Mouse (Mus musculus) CH12F3 (cell line): ENCODE measurements around the gene Mybpc2.

Experiments
- in situ Hi-C: fragments of 300-500 bp; cut with MboI; formaldehyde crosslinking; loops from 2 replicates; pipeline ENCODE4 v1.14.3; 2020; ENCODE audit warnings: low sequenced_read_pairs

The Mybpc2 gene

DNA sequence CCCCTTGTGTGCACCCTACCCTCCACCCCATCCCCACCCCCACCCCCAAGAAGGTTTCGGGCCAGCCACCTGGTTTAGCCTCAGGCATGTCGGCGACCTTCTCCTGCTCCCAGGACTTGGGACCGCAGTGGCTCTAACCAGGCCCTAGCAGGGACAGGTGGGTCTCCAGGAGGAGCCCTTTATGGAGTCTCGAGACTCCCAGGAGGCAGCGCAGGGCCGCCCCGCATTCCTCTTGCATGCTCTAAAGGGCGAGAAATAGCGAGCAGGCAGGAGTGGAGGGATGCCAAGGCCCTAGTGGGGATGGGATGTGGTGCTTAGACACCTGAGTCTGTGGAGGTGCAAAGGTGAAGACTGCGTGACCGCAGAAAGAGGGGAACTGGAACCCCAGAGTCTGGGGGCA, at the start of gene Mybpc2:
Gene Mybpc2 (minus strand): TSS at position 155 of the 400 bp plus-strand sequence.
- in situ Hi-C loops = loop anchor here (25.0 kb wide), 1 partner anchor 113 kb away; no protein-coding TSS in a partner anchor

DNA sequence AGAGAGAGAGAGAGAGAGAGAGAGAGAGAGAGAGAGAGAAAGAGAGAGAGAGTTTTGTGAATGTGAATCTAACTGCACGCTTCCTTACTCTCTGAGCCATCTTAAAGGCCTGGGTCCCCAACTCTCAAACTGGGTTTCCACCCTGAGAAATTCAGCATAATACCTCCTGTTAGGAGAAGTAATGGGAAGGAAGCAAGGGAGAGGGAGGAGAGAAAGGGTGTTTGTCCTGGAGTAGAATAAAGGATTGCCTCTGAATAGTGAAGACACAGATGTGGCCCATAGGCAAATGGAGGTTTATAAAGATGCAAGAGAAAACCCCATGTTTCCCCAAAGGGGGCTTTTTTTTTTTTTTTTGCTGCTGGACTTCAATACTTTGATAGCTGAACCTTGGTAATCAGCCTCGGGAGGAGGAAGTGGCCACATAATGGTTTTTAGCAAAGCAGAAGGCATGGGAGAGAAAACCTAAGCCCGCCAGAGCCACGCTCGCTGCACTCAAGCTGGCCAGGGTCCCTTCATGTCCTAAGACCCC, 48.6 kb upstream of the Mybpc2 start:
- in situ Hi-C loops = no loop called here

DNA sequence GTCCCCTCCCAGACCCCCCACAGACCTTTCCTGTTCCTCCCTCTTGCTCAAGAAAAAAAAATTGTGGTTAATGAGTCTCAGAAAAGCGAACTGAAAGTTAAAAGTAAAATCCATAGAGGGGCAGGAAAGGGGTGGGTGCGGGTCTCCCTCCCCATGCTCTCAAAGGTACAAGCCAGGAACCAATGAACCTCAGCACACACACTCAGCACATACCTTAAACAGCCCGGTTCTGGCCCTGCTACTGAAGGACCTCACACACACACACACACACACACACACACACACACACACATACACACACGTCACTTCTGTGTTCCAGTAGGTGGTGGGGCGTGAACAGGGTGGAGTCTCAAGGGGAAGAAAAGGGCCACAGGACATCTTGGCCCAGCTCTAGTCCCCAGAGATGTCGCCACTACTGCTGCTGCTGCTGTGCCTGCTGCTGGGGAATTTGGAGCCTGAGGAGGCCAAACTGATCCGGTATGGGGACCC, 47.8 kb upstream of the Mybpc2 start, which contains the start of gene Napsa:
Gene Napsa (plus strand): TSS at position 168 of the 489 bp plus-strand sequence.
- in situ Hi-C loops = no loop called here

DNA sequence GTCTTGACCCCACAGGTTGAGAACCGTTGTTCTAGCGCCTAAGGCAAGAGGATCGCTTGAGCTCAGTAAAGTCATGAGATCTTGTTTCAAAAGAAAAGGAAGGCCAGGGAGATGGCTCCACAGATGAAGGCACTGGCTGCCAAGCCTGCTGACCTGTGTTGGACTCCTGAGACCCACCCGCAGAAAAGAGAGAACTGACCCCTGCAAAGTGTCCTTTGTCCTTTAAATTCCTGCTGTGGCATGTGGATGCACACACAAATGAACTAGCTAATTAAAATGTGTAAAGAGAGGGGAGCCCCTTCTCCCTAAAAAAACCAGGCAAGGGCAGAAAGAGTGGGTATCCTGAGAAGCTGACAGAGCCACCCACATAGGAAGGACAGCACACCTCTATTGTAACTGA, 47.4 kb upstream of the Mybpc2 start:
- in situ Hi-C loops = no loop called here

DNA sequence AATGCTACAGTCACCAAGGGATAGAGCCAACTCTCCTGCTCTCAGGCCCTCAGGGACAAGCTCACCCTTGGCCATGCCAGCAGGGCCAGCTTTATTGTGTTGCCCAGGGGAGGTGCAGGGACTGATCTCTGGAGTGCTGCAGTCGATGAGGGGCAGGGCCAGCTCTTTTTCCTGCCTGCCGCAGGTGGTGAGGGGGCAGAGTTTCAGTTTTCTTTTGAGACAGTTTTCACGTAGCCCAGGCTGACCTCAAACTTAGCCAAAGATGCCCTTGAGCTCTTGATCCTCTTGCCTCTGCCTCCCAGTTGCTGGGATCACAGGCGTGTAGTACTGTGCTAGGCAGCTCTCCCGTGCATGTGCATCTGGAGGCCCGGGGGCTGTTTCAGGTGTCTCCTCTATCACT, 46.5 kb upstream of the Mybpc2 start:
- in situ Hi-C loops = no loop called here

DNA sequence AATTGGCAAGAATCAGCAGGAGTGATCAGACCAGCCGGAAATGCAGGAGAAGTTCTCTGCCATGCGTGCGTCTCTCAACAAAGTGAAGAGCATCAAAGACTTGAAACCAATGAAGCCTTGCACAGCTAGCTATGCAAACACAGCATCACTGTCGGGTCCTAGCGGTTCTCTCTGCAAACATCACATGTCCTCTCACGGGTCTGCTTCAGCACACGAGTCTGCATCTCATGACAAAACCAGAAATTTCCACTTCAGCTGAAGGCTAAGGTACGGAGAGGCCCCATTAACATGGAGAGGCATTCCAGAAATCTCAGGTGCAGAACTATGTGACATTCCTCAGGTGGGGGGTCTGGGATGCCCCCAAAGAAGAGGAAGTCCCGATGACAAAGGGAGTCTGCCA, 44.3 kb upstream of the Mybpc2 start:
- in situ Hi-C loops = no loop called here

DNA sequence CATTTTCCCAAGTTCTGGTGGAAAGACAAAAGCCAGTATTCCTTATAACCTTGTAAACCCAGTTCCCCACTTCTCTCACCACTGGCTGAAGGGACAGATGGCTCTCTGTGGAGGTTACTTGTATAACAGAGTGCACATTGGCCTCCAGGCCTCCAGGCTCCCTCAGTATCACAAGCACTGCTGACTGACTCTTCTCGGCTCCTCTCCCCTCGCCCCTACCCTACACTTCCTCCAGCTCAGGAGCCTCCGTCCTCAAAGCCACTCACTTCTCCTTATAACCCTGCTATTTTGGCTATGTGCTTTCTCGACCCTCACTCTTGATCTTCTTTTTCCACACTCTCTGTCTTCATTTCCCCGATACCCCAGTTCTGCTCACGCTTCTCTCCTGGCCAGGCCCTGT, 41.0 kb upstream of the Mybpc2 start:
- in situ Hi-C loops = no loop called here

DNA sequence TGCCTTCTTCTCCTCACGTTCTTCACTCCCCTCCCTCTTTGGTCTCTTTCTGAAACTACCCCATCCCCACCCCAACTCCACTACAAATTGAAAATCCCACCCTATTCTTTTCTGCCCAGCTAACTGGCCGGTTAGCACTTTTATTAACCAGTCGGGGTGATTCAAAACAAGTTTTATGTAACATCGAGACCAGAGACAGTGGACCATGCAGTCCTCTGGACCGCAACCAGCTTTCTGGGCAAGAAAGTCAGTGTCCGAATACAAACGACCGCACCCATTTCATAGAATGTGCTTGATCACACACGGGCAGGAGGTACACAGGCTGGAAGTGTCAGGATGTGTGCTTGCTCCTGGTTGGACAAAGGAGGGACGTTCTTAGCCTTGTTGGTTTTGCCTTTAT, 40.0 kb upstream of the Mybpc2 start:
- in situ Hi-C loops = no loop called here

DNA sequence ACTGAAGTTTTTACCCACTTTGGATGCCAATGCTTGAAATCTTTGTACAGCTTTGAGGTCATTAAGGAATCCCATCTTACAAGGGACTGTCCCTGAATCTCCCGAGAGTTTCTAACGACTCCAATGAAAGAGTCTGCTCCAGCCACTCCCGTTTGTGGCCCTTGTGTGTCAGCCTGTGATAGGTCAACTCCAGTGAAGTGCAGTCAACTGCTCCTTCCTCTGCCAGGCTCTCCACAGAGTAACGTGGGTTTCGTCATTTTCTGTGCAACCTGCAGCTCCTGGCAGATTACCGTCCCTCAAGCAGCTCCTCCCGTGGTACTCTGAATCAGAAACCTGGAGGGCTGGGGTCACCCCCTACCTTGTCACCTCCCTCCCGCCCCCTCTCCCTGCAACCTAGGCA, 38.8 kb upstream of the Mybpc2 start:
- in situ Hi-C loops = no loop called here

DNA sequence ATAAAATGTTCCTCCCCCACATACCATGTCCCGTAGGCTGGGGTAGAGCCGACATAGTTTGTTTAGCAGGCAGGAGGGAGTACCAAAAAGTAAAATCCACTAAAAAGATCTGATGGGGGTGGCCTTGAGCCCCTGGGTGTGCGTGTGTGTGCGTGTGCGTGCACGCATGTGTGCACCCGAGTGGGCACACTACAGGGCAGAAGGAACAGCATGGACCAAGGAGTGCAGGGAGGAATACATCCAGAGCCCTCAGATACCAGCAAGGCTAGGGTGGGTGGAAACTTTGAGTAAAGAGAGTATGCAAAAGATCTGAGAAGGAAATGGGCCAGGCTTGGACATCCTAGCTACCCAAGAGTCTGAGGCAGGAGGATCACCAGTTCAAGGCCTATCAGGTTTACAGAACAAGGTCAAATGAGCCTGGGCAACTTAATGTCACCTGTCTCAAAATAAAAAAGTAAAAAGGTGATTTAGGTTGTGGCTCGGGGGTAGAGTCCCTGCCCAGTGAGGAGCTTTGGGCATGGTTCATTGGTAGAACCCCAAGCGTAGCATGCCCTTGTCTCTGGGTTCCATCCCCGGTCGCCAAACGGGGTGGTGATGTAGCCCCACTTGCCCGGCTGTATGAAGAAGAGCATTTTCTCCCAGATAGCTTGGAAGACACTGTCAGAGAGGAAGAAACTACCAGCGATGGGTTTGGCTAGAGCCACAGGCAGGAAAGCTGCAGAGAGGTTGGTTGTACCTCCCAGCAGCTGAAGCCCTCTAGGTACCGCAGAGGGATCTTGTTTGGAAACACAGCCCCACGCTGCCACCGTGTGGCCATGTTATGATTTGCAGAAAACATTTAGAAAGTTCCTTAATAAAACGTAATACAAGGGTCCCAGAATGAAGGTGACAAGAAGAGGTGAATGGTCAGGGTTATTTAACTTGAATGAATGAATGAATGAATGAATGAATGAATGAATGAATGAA, 36.3 kb upstream of the Mybpc2 start:
- in situ Hi-C loops = no loop called here

DNA sequence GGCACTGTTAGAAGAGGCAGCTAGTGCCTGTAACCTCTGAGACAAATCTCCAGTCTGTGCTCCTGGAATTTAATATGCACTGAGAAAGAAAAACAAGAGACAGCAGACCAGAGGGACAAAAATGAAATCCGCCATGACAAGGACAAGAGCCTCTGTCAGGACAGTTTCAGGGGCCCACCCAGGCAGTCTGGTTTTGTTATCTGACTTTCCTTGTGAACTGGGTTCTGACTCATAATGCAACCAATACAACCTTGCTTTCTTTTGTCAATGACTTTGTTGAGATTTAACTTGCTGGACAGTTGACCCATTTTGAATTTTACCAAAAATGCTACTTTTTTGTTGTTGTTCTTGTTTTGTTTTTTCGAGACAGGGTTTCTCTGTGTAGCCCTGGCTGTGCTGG, 33.2 kb upstream of the Mybpc2 start:
- in situ Hi-C loops = no loop called here

DNA sequence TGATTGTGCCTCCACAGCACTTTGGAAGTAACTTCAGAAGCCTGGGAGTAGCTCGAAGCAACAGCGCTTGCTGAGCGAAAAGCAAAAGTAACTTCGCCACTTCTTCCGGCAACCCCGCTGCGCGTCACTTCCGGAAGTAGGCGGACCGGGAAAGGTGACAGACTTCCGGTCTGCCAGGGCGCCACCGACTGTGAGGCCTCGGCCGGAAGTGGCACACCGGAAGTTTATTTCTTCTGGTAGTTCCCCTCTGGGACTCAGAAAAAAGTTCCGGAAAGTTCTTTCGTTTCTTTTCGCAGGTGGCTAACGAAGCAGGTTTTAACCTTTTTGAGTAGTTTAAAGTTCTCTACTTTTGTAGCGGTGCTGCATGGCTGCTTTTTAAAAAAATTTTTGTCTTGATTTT, 29.4 kb upstream of the Mybpc2 start, which contains the start of gene Nr1h2:
Gene Nr1h2 (minus strand): TSS at position 126 of the 400 bp plus-strand sequence.
- in situ Hi-C loops = no loop called here

DNA sequence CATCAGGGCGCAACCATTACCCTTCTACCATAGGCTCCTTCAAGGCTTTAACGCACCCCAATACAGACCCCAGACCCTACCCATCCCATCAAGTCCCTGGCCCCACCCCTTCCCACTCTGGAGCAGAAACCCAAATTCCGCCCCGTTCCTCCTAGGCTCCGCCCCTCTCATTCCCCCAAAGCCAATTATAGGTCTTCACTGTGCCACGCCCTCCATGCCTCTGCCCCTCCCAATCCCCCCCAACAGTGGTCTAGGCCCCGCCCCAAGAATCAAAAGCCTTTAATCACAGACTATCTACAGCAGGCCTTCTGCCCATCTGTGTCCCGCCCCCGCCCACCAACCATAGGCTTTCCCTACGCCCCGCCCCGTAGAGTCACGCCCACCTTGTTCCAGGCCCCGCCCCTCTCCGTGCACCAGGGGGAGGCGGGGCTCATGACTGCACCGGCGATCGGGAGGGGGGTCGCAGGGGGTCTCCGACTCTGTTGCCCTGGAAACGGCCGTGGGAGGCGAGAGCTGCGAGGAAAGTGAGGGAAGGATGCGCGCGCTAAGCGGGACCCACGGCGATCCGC, 28.8 kb upstream of the Mybpc2 start:
- in situ Hi-C loops = no loop called here

DNA sequence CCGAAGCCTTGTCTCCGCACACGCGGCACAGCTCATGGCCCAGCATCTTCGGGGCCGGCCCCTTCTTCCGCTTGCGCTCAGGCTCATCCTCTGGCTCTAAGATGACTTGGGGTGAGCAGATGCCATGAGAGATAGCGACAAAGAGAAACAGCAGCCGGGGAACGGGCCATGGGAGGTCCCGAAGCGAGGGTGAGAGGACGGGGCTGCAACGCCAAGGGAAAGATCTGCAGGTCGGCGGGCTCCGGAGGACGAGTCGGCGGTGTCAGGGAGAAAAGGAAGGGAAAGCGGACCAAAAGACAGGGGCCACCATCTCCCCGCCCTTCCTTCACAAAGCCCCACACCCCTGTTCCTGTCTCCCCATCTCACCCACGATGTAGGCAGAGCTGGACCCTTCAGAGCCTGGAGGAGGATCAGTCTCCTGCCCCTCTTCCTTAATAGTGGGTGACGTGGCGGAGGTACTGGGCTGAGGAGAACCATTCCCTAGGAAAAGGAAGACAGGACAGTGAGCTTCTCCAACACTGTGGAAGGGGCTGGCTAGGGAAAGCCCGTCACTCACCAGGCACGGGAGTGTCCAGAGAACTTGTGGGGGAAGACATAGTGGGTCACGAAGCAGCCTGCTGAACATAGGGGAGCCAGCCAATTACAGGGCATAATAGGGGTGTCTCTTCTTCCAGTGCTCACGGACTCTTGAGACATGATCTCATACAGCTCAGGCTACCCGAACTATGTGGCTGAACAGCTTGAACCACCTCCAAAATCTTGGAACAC, 27.9 kb upstream of the Mybpc2 start:
- in situ Hi-C loops = no loop called here

DNA sequence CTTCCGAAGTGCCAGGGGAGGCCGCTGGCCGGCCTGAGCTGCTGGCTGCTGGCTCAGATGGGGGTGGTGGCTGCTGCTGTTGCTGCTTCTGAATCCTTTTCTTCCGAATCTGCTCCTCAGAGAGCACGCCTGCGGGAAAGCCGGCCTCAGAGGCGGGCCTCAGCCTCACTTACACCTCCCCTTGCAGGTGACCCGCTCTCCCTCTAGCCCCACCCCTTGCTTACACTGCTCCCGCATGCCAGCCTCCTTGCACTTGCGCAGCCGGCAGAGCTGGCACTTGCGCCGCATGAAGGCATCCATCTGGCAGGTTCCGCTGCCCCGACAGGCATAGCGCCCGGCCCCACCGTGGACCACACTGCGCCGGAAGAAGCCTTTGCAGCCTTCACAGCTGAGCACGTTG, 27.3 kb upstream of the Mybpc2 start:
- in situ Hi-C loops = no loop called here

DNA sequence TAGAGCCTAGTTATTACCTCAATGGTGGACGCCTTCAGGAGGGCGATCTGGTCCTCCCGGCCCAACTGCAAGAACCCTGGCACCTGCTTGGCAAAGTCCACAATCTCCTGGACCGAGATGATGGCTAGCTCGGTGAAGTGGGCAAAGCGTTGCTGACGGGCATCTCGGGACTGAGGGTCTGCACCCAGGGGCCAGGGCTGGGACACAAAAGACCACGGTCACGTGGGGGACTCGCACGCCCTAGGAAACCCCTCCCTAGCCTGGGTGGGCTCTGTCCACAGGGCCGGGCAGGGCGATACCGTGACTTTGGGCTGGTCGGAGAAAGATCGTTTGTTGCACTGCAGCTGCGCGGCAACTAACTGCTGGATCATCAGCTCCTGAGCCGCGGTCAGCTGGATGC, 26.8 kb upstream of the Mybpc2 start:
- in situ Hi-C loops = no loop called here

DNA sequence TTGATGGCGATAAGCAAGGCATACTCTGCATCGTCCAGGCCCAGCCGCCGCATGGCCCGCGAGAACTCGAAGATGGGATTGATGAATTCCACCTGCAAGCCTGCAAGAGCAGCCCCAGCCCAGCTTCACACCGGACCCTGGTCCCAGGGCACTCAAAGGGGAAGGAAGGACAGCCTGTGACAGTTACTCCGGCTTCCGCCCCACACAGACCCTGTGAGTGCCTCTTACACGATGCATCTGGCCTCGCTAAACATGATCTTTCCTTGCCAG, 25.9 kb upstream of the Mybpc2 start:
- in situ Hi-C loops = no loop called here

DNA sequence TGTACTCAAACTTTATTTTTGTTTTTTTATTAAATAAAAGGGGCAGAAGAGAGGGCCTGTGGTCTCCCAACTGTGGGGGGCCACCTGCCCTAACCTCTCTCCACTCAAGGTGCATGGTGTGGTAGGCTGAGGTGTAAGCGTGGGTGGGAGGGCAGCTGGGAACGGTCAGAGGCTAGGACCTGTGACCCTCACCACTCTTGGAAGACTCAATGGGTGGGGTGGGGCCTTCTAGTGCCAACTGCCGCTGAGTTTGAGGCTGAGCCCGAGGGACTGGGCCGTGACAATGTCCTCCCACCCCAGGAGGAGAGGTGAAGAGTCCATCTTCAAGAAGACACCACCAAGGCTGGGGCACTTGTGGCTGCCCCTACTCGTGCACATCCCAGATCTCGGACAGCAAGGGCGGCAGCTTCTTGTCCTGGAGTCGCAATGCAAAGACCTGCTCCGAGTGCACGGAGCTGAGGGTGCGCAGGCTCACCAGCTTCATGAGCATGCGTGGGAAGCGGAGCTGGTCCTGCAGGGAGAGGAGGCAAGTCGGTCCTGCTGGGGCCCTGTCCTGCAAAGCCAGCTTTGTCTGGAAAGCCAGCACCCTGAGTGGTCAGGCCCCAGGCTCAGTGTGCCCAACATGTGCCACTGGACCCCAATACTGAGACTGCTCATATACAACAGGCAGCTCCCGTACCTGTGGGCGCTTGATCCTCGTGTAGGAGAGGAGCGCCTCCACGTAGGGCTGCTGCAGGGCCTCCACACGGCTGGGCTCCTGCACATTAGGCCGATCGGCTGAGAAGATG, 25.4 kb upstream of the Mybpc2 start:
- in situ Hi-C loops = no loop called here

DNA sequence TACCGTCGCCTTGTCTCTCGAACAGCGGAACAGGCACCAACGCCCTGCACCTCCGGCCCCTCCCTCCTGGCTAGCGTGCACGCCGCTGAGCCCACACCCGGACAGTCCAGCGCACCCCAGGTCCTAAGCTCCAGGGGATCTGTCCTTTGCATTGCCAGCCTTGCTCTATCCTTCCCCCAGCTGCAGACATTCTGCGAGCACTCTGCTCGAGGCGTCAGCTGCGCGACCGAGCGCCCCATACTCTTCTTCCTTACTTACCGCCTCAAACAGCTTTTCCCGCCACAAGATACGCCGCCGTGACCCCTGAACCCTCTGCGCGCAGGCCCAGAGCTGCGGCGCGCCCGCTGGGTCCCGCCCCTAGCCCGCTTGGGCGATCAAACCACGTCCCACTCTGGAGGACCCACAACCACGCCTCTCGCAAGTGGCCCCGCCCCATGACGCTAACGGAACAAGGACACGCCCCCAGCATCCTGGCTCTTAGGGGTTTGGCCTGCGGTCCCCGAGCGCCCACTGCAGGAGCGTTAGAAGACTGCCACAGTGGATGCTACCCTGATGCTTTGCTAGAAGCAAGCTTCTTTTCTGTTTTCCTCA, 24.1 kb upstream of the Mybpc2 start, which contains the start of gene Pold1:
Gene Pold1 (minus strand): TSS at position 353 of the 591 bp plus-strand sequence.
- in situ Hi-C loops = no loop called here

DNA sequence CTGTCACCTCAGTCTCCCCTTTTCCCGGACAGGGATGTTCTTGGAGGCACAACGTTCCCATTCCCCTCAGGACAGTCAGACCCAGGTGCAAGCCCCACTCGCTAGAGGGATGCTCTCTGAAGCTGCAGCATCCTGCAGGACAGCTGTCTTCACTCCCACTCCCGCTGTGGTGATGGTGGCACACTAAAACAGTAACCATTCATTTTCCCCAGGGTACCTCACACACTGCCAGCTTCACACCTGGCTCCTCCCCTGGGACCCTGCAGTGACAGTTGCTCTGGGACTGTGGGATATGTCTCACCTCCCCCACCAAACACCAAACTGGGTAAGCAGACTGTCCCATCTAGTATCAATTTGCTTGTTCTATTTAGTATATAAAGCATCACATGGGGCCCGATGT, 23.3 kb upstream of the Mybpc2 start:
- in situ Hi-C loops = no loop called here
